Mouse (Mus musculus) cerebellum, adult 2 months (tissue): ENCODE measurements around the gene Dixdc1.

ENCODE experiments used
- CTCF ChIP-seq: fragments of 200-500 bp; IDR thresholded peaks from 2 replicates; pipeline ENCODE4 v1.5.1; 2011; ENCODE audit warnings: low read depth, mild to moderate bottlenecking, control low read depth, low read length, moderate library complexity, borderline replicate concordance; ENCODE audit not compliant: insufficient read depth
- POLR2A ChIP-seq: fragments of 200-500 bp; IDR thresholded peaks from 2 replicates; pipeline ENCODE4 v1.6.1; 2011; ENCODE audit warnings: low read length, control low read depth, borderline replicate concordance; ENCODE audit not compliant: insufficient read depth

- TF ChIP-seq POLR2A (no peak), CTCF (no peak)
Observed at GRCm38 (mm10) chr9:50752054-50752602, 12.8 kb upstream of the Dixdc1 start, which contains the start of gene Hspb2.
